Mouse (Mus musculus): ENCODE results near the gene Car14. TPM values are rescaled to one million over a fixed set of nuclear protein-coding genes. Genes with fewer than 3 reads are reported as not detected.
A peak's percentile ranks its signal among the peaks of the same experiment; 100 is the strongest.
"Not testable (repeated sequence)": the region's sequence is repeated elsewhere in the genome, so short reads cannot be mapped to it uniquely, and the experiment has no call there.

Gene Car14
- total RNA-seq, 2 experiments from 2014 or later: 87.3 to 91.0 TPM

- peak; percentile 61 for DNase-seq
These were observed 13.1 kb downstream of the Car14 start, which contains the start of gene BC028528 for GRCm38 (mm10) chr3:95891211-95892065. TSS of gene BC028528 (minus strand) at chr3:95892005.

GRCm38 (mm10) chr3:95889664-95890063 is 14.8 kb downstream of the Car14 start:
- DNase-seq: no peak

GRCm38 (mm10) chr3:95887596-95887995 is 16.9 kb downstream of the Car14 start:
- DNase-seq: no peak

- DNase-seq: no peak
These were observed 20.1 kb downstream of the Car14 start for GRCm38 (mm10) chr3:95884400-95884799.

- peak; percentile 87 for DNase-seq
These were observed 21.6 kb downstream of the Car14 start for GRCm38 (mm10) chr3:95882816-95883425.

- peak; percentile 93 for DNase-seq
These were observed 22.3 kb downstream of the Car14 start, which contains the start of gene Ciart for GRCm38 (mm10) chr3:95881979-95882815. TSS of gene Ciart (minus strand) at chr3:95882251.

- DNase-seq: no peak
These were observed 25.4 kb downstream of the Car14 start for GRCm38 (mm10) chr3:95879063-95879462.

GRCm38 (mm10) chr3:95872048-95872447 is 32.4 kb downstream of the Car14 start:
- DNase-seq: no peak

- DNase-seq: peak; percentile 89
These were observed 33.1 kb downstream of the Car14 start, which contains the start of gene Mrps21 for GRCm38 (mm10) chr3:95871392-95871867. TSS of gene Mrps21 (minus strand) at chr3:95871519.

GRCm38 (mm10) chr3:95870976-95871375 is 33.5 kb downstream of the Car14 start:
- DNase-seq: no peak

- no peak for DNase-seq
These were observed 37.1 kb downstream of the Car14 start for GRCm38 (mm10) chr3:95867408-95867807.

- DNase-seq: no peak
These were observed 38.4 kb downstream of the Car14 start for GRCm38 (mm10) chr3:95866071-95866470.

- DNase-seq: no peak
These were observed 38.9 kb downstream of the Car14 start for GRCm38 (mm10) chr3:95865571-95865970.

GRCm38 (mm10) chr3:95865050-95865449 is 39.4 kb downstream of the Car14 start:
- DNase-seq: no peak

- no peak for DNase-seq
These were observed 40.9 kb downstream of the Car14 start for GRCm38 (mm10) chr3:95863578-95863977.

- DNase-seq: peak; percentile 87
These were observed 42.7 kb downstream of the Car14 start for GRCm38 (mm10) chr3:95861796-95862195.

- peak; percentile 22 for DNase-seq
These were observed 43.3 kb downstream of the Car14 start for GRCm38 (mm10) chr3:95861216-95861615.

GRCm38 (mm10) chr3:95860323-95860722 is 44.2 kb downstream of the Car14 start:
- DNase-seq: no peak

- DNase-seq: not testable (repeated sequence)
These were observed 46.2 kb downstream of the Car14 start for GRCm38 (mm10) chr3:95858278-95858677.

- not testable (repeated sequence) for DNase-seq
These were observed 47.4 kb downstream of the Car14 start for GRCm38 (mm10) chr3:95857050-95857449.

GRCm38 (mm10) chr3:95856115-95856514 is 48.4 kb downstream of the Car14 start:
- no peak for DNase-seq

GRCm38 (mm10) chr3:95855502-95856089 is 48.9 kb downstream of the Car14 start, which contains the start of gene Prpf3:
TSS of gene Prpf3 (minus strand) at chr3:95855885.
- DNase-seq: peak; percentile 96
